Mouse (Mus musculus): ENCODE measurements around the gene Stk25. TPM values are rescaled to one million over a fixed set of nuclear protein-coding genes. Genes with fewer than 3 reads are reported as not detected.

The Stk25 gene
- total RNA-seq, 2 experiments from 2014 or later: 410 to 415 TPM

- DNase-seq (ENCODE audit: low spot score in 2 of 2): no peak
Observed at GRCm38 (mm10) chr1:93672682-93673081, 14.2 kb upstream of the Stk25 start.

GRCm38 (mm10) chr1:93669941-93670340 is 11.5 kb upstream of the Stk25 start:
- DNase-seq (ENCODE audit: low spot score in 2 of 2): no peak

- DNase-seq (ENCODE audit: low spot score in 2 of 2): peak in 1 of 2 experiments; percentile 45
Observed at GRCm38 (mm10) chr1:93668791-93669548, 10.5 kb upstream of the Stk25 start.

GRCm38 (mm10) chr1:93667760-93668400 is 9.4 kb upstream of the Stk25 start:
- DNase-seq (ENCODE audit: low spot score in 2 of 2): no peak

GRCm38 (mm10) chr1:93657025-93657360 is 1.5 kb downstream of the Stk25 start:
- no peak for DNase-seq (ENCODE audit: low spot score in 2 of 2)

- peak in 1 of 2 experiments; percentile 30 for DNase-seq (ENCODE audit: low spot score in 2 of 2)
Observed at GRCm38 (mm10) chr1:93656325-93657024, 2.0 kb downstream of the Stk25 start.

GRCm38 (mm10) chr1:93654798-93655197 is 3.7 kb downstream of the Stk25 start:
- no peak for DNase-seq (ENCODE audit: low spot score in 2 of 2)

GRCm38 (mm10) chr1:93654275-93654674 is 4.2 kb downstream of the Stk25 start:
- no peak for DNase-seq (ENCODE audit: low spot score in 2 of 2)

GRCm38 (mm10) chr1:93649604-93650172 is 8.8 kb downstream of the Stk25 start:
- DNase-seq (ENCODE audit: low spot score in 2 of 2): no peak

- no peak for DNase-seq (ENCODE audit: low spot score in 2 of 2)
Observed at GRCm38 (mm10) chr1:93642692-93643091, 15.8 kb downstream of the Stk25 start.

GRCm38 (mm10) chr1:93641978-93642377 is 16.5 kb downstream of the Stk25 start:
- no peak for DNase-seq (ENCODE audit: low spot score in 2 of 2)

- no peak for DNase-seq (ENCODE audit: low spot score in 2 of 2)
Observed at GRCm38 (mm10) chr1:93636211-93636897, 22.1 kb downstream of the Stk25 start.

GRCm38 (mm10) chr1:93635580-93636192 is 22.8 kb downstream of the Stk25 start:
- peak; percentile 100 for DNase-seq (ENCODE audit: low spot score in 2 of 2)

GRCm38 (mm10) chr1:93635091-93635579 is 23.3 kb downstream of the Stk25 start:
- DNase-seq (ENCODE audit: low spot score in 2 of 2): peak in 1 of 2 experiments; percentile 29

GRCm38 (mm10) chr1:93634481-93634891 is 24.0 kb downstream of the Stk25 start:
- DNase-seq (ENCODE audit: low spot score in 2 of 2): peak; percentile 61 to 81

- no peak for DNase-seq (ENCODE audit: low spot score in 2 of 2)
Observed at GRCm38 (mm10) chr1:93632723-93633122, 25.7 kb downstream of the Stk25 start.

GRCm38 (mm10) chr1:93630796-93631195 is 27.7 kb downstream of the Stk25 start:
- no peak for DNase-seq (ENCODE audit: low spot score in 2 of 2)

- no peak for DNase-seq (ENCODE audit: low spot score in 2 of 2)
Observed at GRCm38 (mm10) chr1:93624502-93624901, 34.0 kb downstream of the Stk25 start.

- DNase-seq (ENCODE audit: low spot score in 2 of 2): no peak
Observed at GRCm38 (mm10) chr1:93618948-93619347, 39.5 kb downstream of the Stk25 start.

- no peak for DNase-seq (ENCODE audit: low spot score in 2 of 2)
Observed at GRCm38 (mm10) chr1:93618059-93618748, 40.3 kb downstream of the Stk25 start.

Data from layer of hippocampus, adult 18-20 months (tissue).